ENCODE assay signal across 8 mouse cellular contexts in genomic region chr13:43498849-43499248, GRCm38 (mm10). TPM values are rescaled to one million over a fixed set of nuclear protein-coding genes. Genes with fewer than 3 reads are reported as not detected.
DNase-seq lines count a peak whose midpoint lies in the region; ATAC-seq lines count a peak whose summit lies in the region.
"Had no signal": no experiment of that assay in that cellular context is flagged by ENCODE, and none has a peak within 500 bp of the region (broad histone marks: within the 10 kb centered on the region; RNA-seq: fewer than 3 reads in every experiment).

No protein-coding gene starts in this region.

- no peak overlapping the region for H3K27ac ChIP-seq in hindbrain, embryonic 15.5 days (replicated peaks)
- H3K27ac ChIP-seq in hindbrain, embryonic 11.5 days (ENCODE audit: low read depth, low read length) = no peak overlapping the region
- H3K27ac ChIP-seq in kidney, embryonic 15.5 days = no peak overlapping the region
- H3K27ac ChIP-seq: stomach, embryonic 15.5 days had no signal

- ATAC-seq in hindbrain, embryonic 15.5 days (ENCODE audit: low FRiP score, low read depth) = peak; percentile 46; the same call in 1 of the 2 replicates
- no peak for ATAC-seq in hindbrain, embryonic 11.5 days (ENCODE audit: low FRiP score)
- no peak for ATAC-seq in kidney, embryonic 15.5 days (replicated peaks; ENCODE audit: low FRiP score)

- H3K4me1 ChIP-seq in hindbrain, embryonic 15.5 days (replicated peaks) = peaks cover 10% of the 10 kb centered on the region
- no peaks in the 10 kb centered on the region for H3K4me1 ChIP-seq in hindbrain, embryonic 11.5 days (replicated peaks; ENCODE audit: control insufficient read depth, insufficient read depth, low read length)
- peaks cover 34% of the 10 kb centered on the region for H3K4me1 ChIP-seq in kidney, embryonic 15.5 days

- no peaks in the 10 kb centered on the region for H3K27me3 ChIP-seq in hindbrain, embryonic 15.5 days
- no peaks in the 10 kb centered on the region for H3K27me3 ChIP-seq in hindbrain, embryonic 11.5 days (ENCODE audit: control insufficient read depth, insufficient read depth, low read length)
- H3K27me3 ChIP-seq in kidney, embryonic 15.5 days = no peaks in the 10 kb centered on the region
- H3K27me3 ChIP-seq: stomach, embryonic 15.5 days had no signal

- 60% methylated on average over 14 of the region's 14 CpGs for WGBS in hindbrain, embryonic 15.5 days
- WGBS in hindbrain, embryonic 11.5 days = 70% methylated on average over 14 of the region's 14 CpGs
- 36% methylated on average over 14 of the region's 14 CpGs for WGBS in kidney, embryonic 15.5 days

- no peak overlapping the region for H3K9ac ChIP-seq in hindbrain, embryonic 15.5 days
- H3K9ac ChIP-seq in hindbrain, embryonic 11.5 days (ENCODE audit: low read depth, low read length) = no peak overlapping the region
- H3K9ac ChIP-seq in kidney, embryonic 15.5 days = no peak overlapping the region
- H3K9ac ChIP-seq: stomach, embryonic 15.5 days had no signal

- H3K36me3 ChIP-seq in hindbrain, embryonic 15.5 days = no peaks in the 10 kb centered on the region
- no peaks in the 10 kb centered on the region for H3K36me3 ChIP-seq in hindbrain, embryonic 11.5 days (ENCODE audit: control insufficient read depth, insufficient read depth, low read length)
- H3K36me3 ChIP-seq in kidney, embryonic 15.5 days = no peaks in the 10 kb centered on the region
- H3K36me3 ChIP-seq: stomach, embryonic 15.5 days had no signal

- no peaks in the 10 kb centered on the region for H3K9me3 ChIP-seq in hindbrain, embryonic 15.5 days
- H3K9me3 ChIP-seq in hindbrain, embryonic 11.5 days (ENCODE audit: control insufficient read depth, low read length) = no peaks in the 10 kb centered on the region
- H3K9me3 ChIP-seq in kidney, embryonic 15.5 days (replicated peaks) = no peaks in the 10 kb centered on the region
- H3K9me3 ChIP-seq: stomach, embryonic 15.5 days had no signal

- no peak overlapping the region for H3K4me3 ChIP-seq in hindbrain, embryonic 15.5 days
- H3K4me3 ChIP-seq in hindbrain, embryonic 11.5 days (ENCODE audit: low read depth, low read length) = no peak overlapping the region
- no peak overlapping the region for H3K4me3 ChIP-seq in kidney, embryonic 15.5 days (replicated peaks)
- H3K4me3 ChIP-seq: stomach, embryonic 15.5 days had no signal

- intact Hi-C loops in heart, postnatal 10 days (cut with DNase I) = no loop called here

- no peak overlapping the region for H3K4me2 ChIP-seq in hindbrain, embryonic 15.5 days
- no peak overlapping the region for H3K4me2 ChIP-seq in hindbrain, embryonic 11.5 days (replicated peaks; ENCODE audit: low read depth, low read length)
- peak overlapping the region; percentile 31; the same call in 1 of the 2 replicates for H3K4me2 ChIP-seq in kidney, embryonic 15.5 days
- H3K4me2 ChIP-seq: stomach, embryonic 15.5 days had no signal

- no peak for DNase-seq in hindbrain, embryonic 11.5 days (ENCODE audit: low spot score)
- DNase-seq in heart, postnatal 10 days = peak; percentile 67 to 69
- peak; percentile 75 for DNase-seq in right cerebral cortex, adult 18-20 months
- no peak for DNase-seq in adipocyte (ENCODE audit: low spot score)
- no peak for DNase-seq in adrenal gland, adult 2 months

RNA-seq across cellular contexts. Expression of gene Ranbp9, which starts 17.8 kb away (rescaled TPM):
- polyA plus RNA-seq in hindbrain, embryonic 15.5 days (2015; fragmentation: Nextera tagmentation; extraction: Ambion mirVana) = 13.6 and 14.6 TPM in 2 replicates
- 13.5 and 22.9 TPM in 2 replicates for polyA plus RNA-seq in hindbrain, embryonic 11.5 days (2014; fragmentation: Nextera tagmentation; extraction: Ambion mirVana)
- total RNA-seq in heart, postnatal 10 days (2021) = 10 to 100 TPM; 48.9 to 49.0 TPM
- polyA plus RNA-seq in kidney, embryonic 15.5 days (2015; fragmentation: Nextera tagmentation; extraction: Ambion mirVana) = 8.2 and 10.8 TPM in 2 replicates
- 10 to 100 TPM; 54.0 to 82.3 TPM for total RNA-seq in adrenal gland, adult 2 months (2021)
- polyA plus RNA-seq in adrenal gland, adult 2 months (2012; rRNA removed) = 26.0 and 50.8 TPM in 2 replicates

Comparison
In these comparisons a context has a peak if more than half of its experiments do, and no peak if none do; other contexts are left out.
1. DNase-seq: peak in heart, postnatal 10 days (2 of 2) and right cerebral cortex, adult 18-20 months (single experiment); none in hindbrain, embryonic 11.5 days (single experiment), adipocyte (single experiment) and adrenal gland, adult 2 months (single experiment).